Mouse (Mus musculus): Measurements from ENCODE around the gene Gnaz.

Gnaz gene

GRCm38 (mm10) chr10:74969266-74969665 lies 2.3 kb downstream of the Gnaz start:
- DNase-seq, result no peak

- no peak for DNase-seq
Measured at GRCm38 (mm10) chr10:74973026-74973425, 6.0 kb downstream of the Gnaz start.

GRCm38 (mm10) chr10:74975626-74976025 lies 8.6 kb downstream of the Gnaz start:
- DNase-seq, result no peak

GRCm38 (mm10) chr10:74976429-74976828 lies 9.5 kb downstream of the Gnaz start:
- DNase-seq, result no peak

GRCm38 (mm10) chr10:74978056-74978455 lies 11.1 kb downstream of the Gnaz start:
- no peak for DNase-seq

GRCm38 (mm10) chr10:74981159-74981558 lies 14.2 kb downstream of the Gnaz start:
- DNase-seq, result no peak

- DNase-seq, result no peak
Measured at GRCm38 (mm10) chr10:74983176-74983575, 16.2 kb downstream of the Gnaz start.

- no peak for DNase-seq
Measured at GRCm38 (mm10) chr10:74987698-74988470, 20.9 kb downstream of the Gnaz start.

GRCm38 (mm10) chr10:74989814-74990213 lies 22.8 kb downstream of the Gnaz start:
- no peak for DNase-seq

- DNase-seq, result no peak
Measured at GRCm38 (mm10) chr10:74990584-74991322, 23.8 kb downstream of the Gnaz start.

GRCm38 (mm10) chr10:74994863-74995262 lies 27.9 kb downstream of the Gnaz start:
- DNase-seq, result no peak

- no peak for DNase-seq
Measured at GRCm38 (mm10) chr10:74995377-74995776, 28.4 kb downstream of the Gnaz start.

GRCm38 (mm10) chr10:75001391-75001790 lies 34.4 kb downstream of the Gnaz start:
- no peak for DNase-seq

GRCm38 (mm10) chr10:75004067-75004466 lies 37.1 kb downstream of the Gnaz start:
- no peak for DNase-seq

GRCm38 (mm10) chr10:75006889-75007662 lies 40.1 kb downstream of the Gnaz start:
- no peak for DNase-seq

- no peak for DNase-seq
Measured at GRCm38 (mm10) chr10:75010704-75011103, 43.7 kb downstream of the Gnaz start.

- no peak for DNase-seq
Measured at GRCm38 (mm10) chr10:75015465-75015864, 48.5 kb downstream of the Gnaz start.

GRCm38 (mm10) chr10:75016481-75016880 lies 49.5 kb downstream of the Gnaz start:
- DNase-seq, result no peak

- DNase-seq, result no peak
Measured at GRCm38 (mm10) chr10:75020271-75020670, 53.3 kb downstream of the Gnaz start.

GRCm38 (mm10) chr10:75021138-75021537 lies 54.2 kb downstream of the Gnaz start:
- peak; percentile 73 to 74 for DNase-seq

- DNase-seq, result no peak
Measured at GRCm38 (mm10) chr10:75026491-75026890, 59.5 kb downstream of the Gnaz start.

GRCm38 (mm10) chr10:75028743-75029142 lies 61.8 kb downstream of the Gnaz start:
- no peak for DNase-seq

- no peak for DNase-seq
Measured at GRCm38 (mm10) chr10:75029677-75030076, 62.7 kb downstream of the Gnaz start.

All from B cell, adult 2 months (primary cell).